Mouse (Mus musculus): Measurements from ENCODE around the gene Mmp14.

DNA sequence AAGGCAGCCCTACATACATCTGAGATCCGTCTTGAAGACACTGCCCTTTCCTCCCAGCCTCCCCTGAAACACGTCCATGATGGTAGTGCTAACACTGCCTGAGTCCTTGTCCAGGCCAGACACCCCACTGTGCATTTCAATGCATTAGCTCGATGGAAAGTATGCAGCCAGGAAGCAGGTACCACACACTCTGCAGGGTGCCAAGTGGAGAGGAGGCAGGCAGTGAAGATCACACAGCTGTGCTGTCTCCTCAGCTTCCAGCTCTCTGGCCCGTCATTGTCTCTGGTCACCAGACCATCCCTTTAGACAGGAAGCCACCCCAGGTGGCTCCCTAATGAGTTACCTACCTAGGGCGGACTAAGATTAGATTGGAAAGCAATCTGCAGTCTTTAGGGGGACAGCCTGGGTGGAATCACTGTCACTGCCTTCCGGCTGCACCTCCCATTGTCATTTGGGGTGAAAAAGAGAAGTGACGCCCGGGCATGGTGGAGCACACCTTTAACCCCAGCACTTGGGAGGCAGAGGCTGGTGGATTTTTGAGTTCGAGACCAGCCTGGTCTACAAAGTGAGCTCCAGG is 19.3 kb upstream of the Mmp14 start:
- TF ChIP-seq POLR2A (IDR thresholded peaks at IDR 0.05; ENCODE audit: borderline replicate concordance, control insufficient read depth, low read depth, low read length) (no peak), CTCF (IDR thresholded peaks at IDR 0.05; ENCODE audit: control insufficient read depth, insufficient read depth, low read length) (no peak)
